28 mouse cellular contexts compared by ENCODE assay signal in genomic region chr13:93601527-93601926, GRCm38 (mm10). TPM values are rescaled to one million over a fixed set of nuclear protein-coding genes. Genes with fewer than 3 reads are reported as not detected.
"Had no signal": no experiment of that assay in that cellular context is flagged by ENCODE, and none has a peak within 500 bp of the region (broad histone marks: within the 10 kb centered on the region; RNA-seq: fewer than 3 reads in every experiment).

No protein-coding gene starts in this region.

- ATAC-seq: hindbrain, postnatal 0 days; intestine, embryonic 16.5 days; liver, postnatal 0 days had no signal

- H3K9me3 ChIP-seq: heart, embryonic 15.5 days; hindbrain, embryonic 13.5 days; hindbrain, embryonic 15.5 days; limb, embryonic 10.5 days; limb, embryonic 12.5 days; liver, embryonic 13.5 days; liver, embryonic 15.5 days had no signal

- H3K4me2 ChIP-seq: heart, embryonic 11.5 days; heart, embryonic 15.5 days; hindbrain, embryonic 13.5 days; hindbrain, embryonic 15.5 days; limb, embryonic 12.5 days; liver, embryonic 11.5 days; liver, embryonic 13.5 days; liver, embryonic 15.5 days had no signal

- H3K27me3 ChIP-seq: heart, embryonic 15.5 days; hindbrain, embryonic 13.5 days; hindbrain, embryonic 15.5 days; limb, embryonic 12.5 days; liver, embryonic 13.5 days; liver, embryonic 15.5 days had no signal

- H3K9ac ChIP-seq: heart, embryonic 15.5 days; hindbrain, embryonic 13.5 days; hindbrain, embryonic 15.5 days; limb, embryonic 12.5 days; liver, embryonic 13.5 days; liver, embryonic 15.5 days; liver, postnatal 0 days had no signal

- H3K27ac ChIP-seq: gastrocnemius, adult 2 months; heart, adult 2 months; heart, embryonic 15.5 days; hindbrain, embryonic 13.5 days; hindbrain, embryonic 15.5 days; hindbrain, postnatal 0 days; layer of hippocampus, adult 2 months; left cerebral cortex, adult 2 months; limb, embryonic 10.5 days; limb, embryonic 12.5 days; liver, embryonic 13.5 days; liver, embryonic 15.5 days had no signal

- H3K4me1 ChIP-seq: heart, embryonic 15.5 days; hindbrain, embryonic 13.5 days; limb, embryonic 10.5 days; limb, embryonic 12.5 days; liver, embryonic 13.5 days; liver, embryonic 15.5 days had no signal

- H3K36me3 ChIP-seq: heart, embryonic 15.5 days; hindbrain, embryonic 13.5 days; hindbrain, embryonic 15.5 days; limb, embryonic 10.5 days; limb, embryonic 12.5 days; liver, embryonic 13.5 days; liver, embryonic 15.5 days had no signal

- H3K4me3 ChIP-seq: gastrocnemius, adult 2 months; heart, adult 2 months; heart, embryonic 15.5 days; hindbrain, embryonic 13.5 days; hindbrain, embryonic 15.5 days; layer of hippocampus, adult 2 months; left cerebral cortex, adult 2 months; limb, embryonic 10.5 days; limb, embryonic 12.5 days; liver, embryonic 13.5 days; liver, embryonic 15.5 days had no signal

- DNase-seq: gastrocnemius, adult 2 months; gastrocnemius, postnatal 10 days; gastrocnemius, postnatal 25 days; heart, adult 11 months; heart, adult 2 months; heart, postnatal 14 days; heart, postnatal 36 days; kidney, adult 11 months; kidney, adult 2 months; kidney, postnatal 10 days; kidney, postnatal 25 days; kidney, postnatal 4 days; liver; liver, embryonic 13.5 days; liver, postnatal 0 days had no signal

RNA-seq across cellular contexts. Expression of gene Bhmt, which starts 36.2 kb away (rescaled TPM):
- polyA plus RNA-seq: heart, adult 2 months; intestine, embryonic 14.5 days; limb, embryonic 10.5 days; limb, embryonic 12.5 days had no signal
